Mouse (Mus musculus) small intestine, adult 2 months (tissue): ENCODE measurements at regions not wholly inside any gene's neighbourhood (a gene's known extent, or its start where the extent isn't known, plus 50 kb on each side); places are given as distances from the start of the nearest gene placed in this dataset.

Experiments used
- H3K27ac ChIP-seq: fragments of 200-500 bp; 2 replicates; pipeline ENCODE4 v1.5.1; 2012; ENCODE audit warnings: low read depth, low read length, control low read depth, inconsistent platforms; ENCODE audit not compliant: insufficient read depth
- H3K27me3 ChIP-seq: fragments of 200-500 bp; 2 replicates; pipeline ENCODE4 v1.6.1; 2012; ENCODE audit warnings: mild to moderate bottlenecking, moderate library complexity, low read length, inconsistent platforms; ENCODE audit not compliant: control insufficient read depth, insufficient read depth
- H3K36me3 ChIP-seq: fragments of 200-500 bp; 2 replicates; pipeline ENCODE4 v1.6.1; 2012; ENCODE audit warnings: mild to moderate bottlenecking, low read length, control low read depth, inconsistent platforms; ENCODE audit not compliant: control insufficient read depth, insufficient read depth
- H3K4me1 ChIP-seq: fragments of 200-500 bp; 2 replicates; pipeline ENCODE4 v1.6.1; 2012; ENCODE audit warnings: low read length, inconsistent platforms, mixed read lengths; ENCODE audit not compliant: control insufficient read depth, insufficient read depth, insufficient read length
- H3K4me3 ChIP-seq: fragments of 200-500 bp; 2 replicates; pipeline ENCODE4 v1.5.1; 2012; ENCODE audit warnings: low read depth, mild to moderate bottlenecking, control low read depth, inconsistent platforms, low read length, moderate library complexity
- CTCF ChIP-seq: fragments of 200-500 bp; IDR thresholded peaks from 2 replicates; pipeline ENCODE4 v1.5.1; 2012; ENCODE audit warnings: low read depth, mild to moderate bottlenecking, control low read depth, inconsistent platforms, low read length, moderate library complexity, mixed read lengths; ENCODE audit not compliant: insufficient replicate concordance, insufficient read length; ENCODE audit errors: extremely low read depth
- POLR2A ChIP-seq: fragments of 200-500 bp; IDR thresholded peaks from 2 replicates; pipeline ENCODE4 v1.6.1; 2012; ENCODE audit warnings: low read depth, mild to moderate bottlenecking, control low read depth, inconsistent platforms, low read length, moderate library complexity
- WGBS: fragments of 180-500 bp; shearing (Covaris S2); methylation state at CpG from one replicate; pipeline ENCODE4 v1.1.7; 2018; 5-methylcytosine and 5-hydroxymethylcytosine counted together

DNA sequence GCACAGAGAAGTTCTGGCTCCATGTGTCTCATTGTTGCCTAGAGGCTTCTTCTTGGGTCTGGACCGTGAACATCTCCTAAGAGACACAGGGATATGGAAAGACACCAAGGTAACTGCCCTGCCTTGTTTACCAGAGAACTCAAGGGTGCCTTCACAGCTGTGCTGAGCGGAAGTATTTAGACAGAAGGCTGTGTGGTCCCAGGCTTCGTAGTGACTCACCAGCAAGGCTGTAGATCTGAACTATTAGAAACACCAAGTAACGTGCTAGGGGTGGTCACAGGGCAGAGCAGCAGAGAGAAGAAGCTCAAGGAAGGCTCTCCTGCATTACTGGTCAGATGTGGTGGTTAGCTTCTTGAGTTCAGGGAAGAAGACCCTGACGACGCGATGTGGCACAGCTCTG is 51.6 kb upstream of the Lpp start:
- Histone ChIP-seq H3K36me3 (no peaks in the 10 kb centered on the region), H3K4me3 (no peak overlapping the region), H3K27me3 (no peaks in the 10 kb centered on the region), H3K27ac (no peak overlapping the region), H3K4me1 (no peaks in the 10 kb centered on the region; the same call in 1 of the 2 replicates)
- WGBS = 82% methylated on average over 7 of the region's 7 CpGs
- no peak for TF ChIP-seq CTCF
- TF ChIP-seq POLR2A = no peak

DNA sequence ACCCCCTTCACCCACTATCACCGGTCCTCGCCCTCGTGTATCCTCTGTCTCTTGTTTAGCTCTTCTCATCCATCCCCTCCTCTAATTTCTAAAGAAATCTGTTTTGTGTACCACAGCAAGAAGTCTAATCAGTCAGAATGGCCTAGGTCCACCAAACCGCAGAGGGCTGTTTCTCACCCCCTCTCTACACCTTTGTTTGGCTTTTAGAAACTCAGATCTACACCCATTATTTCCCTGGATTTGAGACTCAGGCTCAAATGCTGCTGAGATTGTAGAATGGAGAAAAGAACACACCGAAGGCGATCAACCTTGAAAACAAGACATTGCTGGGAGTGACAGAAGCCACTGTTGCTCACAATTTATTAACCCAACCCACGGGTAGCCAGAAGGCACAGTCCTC is 52.7 kb upstream of the Lpp start:
- TF ChIP-seq POLR2A (no peak), CTCF (no peak)
- WGBS = 87% methylated on average over 7 of the region's 7 CpGs
- H3K27me3 ChIP-seq = no peaks in the 10 kb centered on the region
- H3K36me3 ChIP-seq = no peaks in the 10 kb centered on the region
- H3K4me3 ChIP-seq = no peak overlapping the region
- H3K4me1 ChIP-seq = no peaks in the 10 kb centered on the region; the same call in 1 of the 2 replicates
- no peak overlapping the region for H3K27ac ChIP-seq

DNA sequence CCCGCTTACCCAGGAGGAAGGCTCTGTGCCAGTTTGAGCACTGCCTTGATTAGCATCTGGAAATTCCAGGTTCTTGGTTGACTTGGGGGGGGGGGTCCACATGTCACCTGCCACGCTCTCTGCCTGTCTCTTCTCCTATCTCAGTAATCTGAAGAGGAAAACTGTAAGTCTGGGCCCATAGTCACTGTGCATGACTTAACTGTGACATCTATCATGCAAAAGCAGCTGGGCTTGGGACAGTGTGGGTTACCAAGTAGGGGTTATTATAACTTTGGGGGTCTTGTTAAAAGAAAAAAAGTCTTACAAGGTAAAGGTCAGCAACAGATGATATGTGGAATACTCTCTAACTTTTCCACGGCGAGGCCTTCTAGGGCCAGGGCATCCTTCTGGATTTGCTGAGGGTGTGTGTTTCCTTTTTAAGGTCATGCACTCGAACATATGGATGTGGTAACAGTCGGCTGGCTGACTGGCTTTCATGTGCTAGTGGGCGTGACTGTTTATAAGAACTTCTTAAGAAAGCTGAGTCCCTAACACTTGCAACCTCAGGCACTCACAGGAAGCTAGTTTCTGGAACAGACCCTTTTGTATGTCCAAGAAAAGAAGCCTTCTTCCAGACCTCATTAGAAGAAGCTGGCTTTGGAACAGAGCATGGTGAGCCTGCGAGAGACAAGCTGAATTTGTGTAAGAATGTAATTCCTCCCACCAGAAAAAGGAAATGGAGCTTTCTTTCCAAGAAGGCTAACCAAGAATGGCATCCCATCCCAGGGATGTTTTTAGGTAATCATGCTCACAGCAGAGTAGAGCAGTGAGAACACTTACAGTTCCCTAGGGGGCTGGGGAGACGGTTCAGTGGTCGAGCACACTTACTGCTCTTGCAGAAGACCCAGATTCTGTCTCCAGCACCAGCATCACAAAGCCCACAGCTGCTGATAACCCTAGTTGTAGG is 53.7 kb upstream of the Lpp start:
- TF ChIP-seq POLR2A (no peak), CTCF (no peak)
- Histone ChIP-seq H3K27me3 (no peaks in the 10 kb centered on the region), H3K27ac (no peak overlapping the region), H3K4me1 (no peaks in the 10 kb centered on the region; the same call in 1 of the 2 replicates), H3K4me3 (no peak overlapping the region), H3K36me3 (no peaks in the 10 kb centered on the region)
- 63% methylated on average over 10 of the region's 10 CpGs for WGBS

DNA sequence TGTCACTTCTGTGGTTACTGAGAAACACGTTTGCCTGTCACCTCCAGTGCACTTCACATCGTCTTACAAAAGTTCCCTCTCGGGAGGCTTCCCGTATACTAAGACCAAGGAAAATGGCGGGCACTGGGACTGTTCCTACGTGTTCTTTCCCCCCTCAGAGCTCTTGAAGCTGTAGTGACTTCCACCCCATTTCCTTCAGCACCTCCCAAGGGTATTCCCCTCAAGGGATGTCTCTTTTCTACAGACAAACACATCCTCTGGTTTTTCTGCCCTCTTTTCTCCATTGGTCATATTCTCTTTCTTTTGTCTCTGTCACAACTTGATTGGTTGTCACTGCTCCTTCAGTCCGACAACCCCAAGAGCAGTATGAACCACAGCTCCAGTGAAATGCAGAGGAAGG is 54.9 kb upstream of the Lpp start:
- Histone ChIP-seq H3K4me1 (no peaks in the 10 kb centered on the region; the same call in 1 of the 2 replicates), H3K27me3 (no peaks in the 10 kb centered on the region), H3K4me3 (no peak overlapping the region), H3K27ac (no peak overlapping the region), H3K36me3 (no peaks in the 10 kb centered on the region)
- TF ChIP-seq POLR2A (no peak), CTCF (no peak)
- 94% methylated on average over 7 of the region's 7 CpGs for WGBS

DNA sequence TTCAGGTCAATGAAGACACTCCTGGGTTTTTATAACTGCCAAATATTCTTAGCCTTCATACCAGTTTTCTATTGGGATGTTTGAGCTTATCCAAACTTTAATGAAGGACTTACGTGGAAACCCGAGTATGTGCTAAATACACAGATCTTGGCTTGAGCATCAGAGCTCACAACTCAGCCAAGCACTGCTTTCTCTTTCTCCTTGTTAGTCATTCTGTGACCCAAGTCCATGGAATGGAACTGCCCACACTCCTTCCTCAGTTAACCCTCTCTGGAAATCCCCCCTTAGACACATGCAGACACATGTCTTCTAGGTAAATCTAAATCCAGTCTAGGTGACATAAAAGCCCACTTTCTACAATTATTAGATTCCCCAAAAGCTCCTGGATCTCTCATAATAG is 58.9 kb upstream of the Lpp start:
- no peak overlapping the region for H3K27ac ChIP-seq
- H3K4me3 ChIP-seq = no peak overlapping the region

DNA sequence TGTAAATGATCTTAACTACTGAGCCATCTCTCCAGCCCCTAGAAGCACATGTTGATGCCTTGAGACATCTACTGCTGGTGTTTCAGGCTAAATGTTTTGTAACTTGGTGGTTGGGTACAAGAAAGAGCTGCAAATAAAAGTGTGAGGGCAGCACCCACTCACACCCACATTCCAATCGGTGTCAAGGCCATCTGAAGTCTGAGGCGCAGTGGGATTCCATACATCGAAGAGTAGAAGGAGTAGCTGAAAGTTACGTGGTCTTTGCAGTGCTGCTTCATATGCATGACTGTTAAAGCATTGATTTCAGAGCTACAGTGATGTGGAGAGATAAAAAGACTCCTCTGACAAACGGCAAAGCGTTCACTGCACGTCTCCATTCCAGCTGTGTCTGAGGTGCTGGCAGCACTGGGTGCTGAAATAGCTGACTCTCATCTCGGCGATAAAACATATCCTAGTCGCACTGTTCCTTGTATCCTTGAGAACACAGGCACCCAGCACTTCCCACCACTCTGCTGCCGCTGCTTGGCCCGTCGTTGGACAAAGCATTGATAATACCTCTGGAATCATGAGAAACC is 61.8 kb upstream of the Lpp start:
- Histone ChIP-seq H3K4me1 (no peaks in the 10 kb centered on the region), H3K36me3 (no peaks in the 10 kb centered on the region), H3K27me3 (no peaks in the 10 kb centered on the region), H3K4me3 (no peak overlapping the region), H3K27ac (no peak overlapping the region)
- no peak for TF ChIP-seq POLR2A
- 88% methylated on average over 13 of the region's 13 CpGs for WGBS

More for the DNA sequence above, 58.9 kb upstream of the Lpp start:
- Histone ChIP-seq H3K27me3 (no peaks in the 10 kb centered on the region), H3K36me3 (no peaks in the 10 kb centered on the region), H3K4me1 (no peaks in the 10 kb centered on the region)
- TF ChIP-seq CTCF (no peak), POLR2A (no peak)
- 73% methylated on average over 2 of the region's 2 CpGs for WGBS

DNA sequence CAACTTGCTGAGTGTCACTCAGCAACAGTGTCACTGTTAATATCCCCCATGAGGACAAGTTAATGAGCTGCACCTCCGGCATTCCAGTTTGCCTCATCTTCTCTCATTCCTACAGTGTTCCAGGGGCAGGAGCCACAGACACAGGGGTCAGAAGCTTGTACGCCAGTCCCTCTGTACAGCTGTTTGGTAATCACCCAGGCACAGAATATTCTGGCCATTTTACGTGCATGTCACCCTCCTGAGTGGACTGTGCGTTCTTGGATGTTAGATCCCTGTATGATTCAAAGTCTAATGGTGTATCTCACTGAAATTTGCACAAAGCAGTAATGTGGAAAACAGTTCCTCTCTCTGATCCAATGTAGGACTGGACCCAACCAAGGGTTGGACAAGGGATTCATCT is 66.7 kb upstream of the Lpp start:
- WGBS = 94% methylated on average over 4 of the region's 4 CpGs
- no peaks in the 10 kb centered on the region for H3K36me3 ChIP-seq
- H3K4me1 ChIP-seq = no peaks in the 10 kb centered on the region
- TF ChIP-seq CTCF = no peak
- no peak for TF ChIP-seq POLR2A
- no peak overlapping the region for H3K4me3 ChIP-seq
- H3K27me3 ChIP-seq = no peaks in the 10 kb centered on the region
- H3K27ac ChIP-seq = no peak overlapping the region
